Mouse (Mus musculus) gonadal fat pad, adult 2 months (tissue): ENCODE data around the gene Psmd12. TPM values are rescaled to one million over a fixed set of nuclear protein-coding genes. Genes with fewer than 3 reads are reported as not detected.
"Not testable (repeated sequence)": the region's sequence is repeated elsewhere in the genome, so short reads cannot be mapped to it uniquely, and the experiment has no call there.

Experiments used
- DNase-seq: peaks from one replicate; pipeline ENCODE4 v3.0.0-alpha.2; 2012; ENCODE audit warnings: low read depth
- polyA plus RNA-seq: library from polyadenylated mRNA; depleted of rRNA; stranded (reverse); fragments of >200 nt; gene quantifications from 2 replicates; pipeline ENCODE4 v1.2.3, GENCODE M21; 2012

Psmd12 gene
- polyA plus RNA-seq, 1 experiment: 17.6 TPM

DNA sequence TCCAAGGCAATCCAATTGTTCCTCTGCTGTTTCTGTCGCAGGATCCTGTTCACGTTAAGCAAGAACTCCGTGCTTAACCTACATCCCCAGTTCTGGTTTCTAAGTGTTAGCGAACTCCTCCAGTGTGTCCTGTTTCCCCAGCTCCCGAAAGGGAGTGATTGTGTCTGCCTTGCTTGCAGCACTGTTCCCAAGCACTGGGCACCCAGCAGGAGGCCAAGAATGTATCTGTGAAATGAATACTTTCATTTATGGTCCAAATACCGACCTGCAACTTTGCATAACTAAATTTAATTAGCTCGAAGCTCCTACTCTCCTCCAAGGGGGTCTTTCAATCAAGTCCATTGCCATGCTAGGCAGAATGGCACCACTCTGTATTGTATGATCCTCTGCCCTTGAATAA, 19.5 kb upstream of the Psmd12 start:
- no peak for DNase-seq

DNA sequence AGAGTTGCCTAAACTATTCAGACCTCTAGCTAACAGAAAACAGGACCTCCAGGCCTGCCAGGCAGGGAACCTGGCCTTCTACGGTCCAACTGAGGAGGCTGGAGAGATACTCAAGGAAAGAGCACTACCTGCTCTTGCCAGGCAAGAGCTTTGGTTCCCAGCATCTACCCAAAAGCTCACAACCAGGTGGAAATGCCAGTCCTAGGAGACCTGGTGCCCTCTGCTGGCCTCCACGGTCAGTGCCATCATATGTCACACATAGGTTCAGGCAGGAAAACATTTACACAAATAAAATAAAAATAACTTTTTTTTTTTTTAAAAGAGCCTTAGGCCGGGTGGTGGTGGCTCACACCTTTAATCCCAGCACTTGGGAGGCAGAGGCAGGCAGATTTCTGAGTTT, 16.8 kb upstream of the Psmd12 start:
- no peak for DNase-seq

DNA sequence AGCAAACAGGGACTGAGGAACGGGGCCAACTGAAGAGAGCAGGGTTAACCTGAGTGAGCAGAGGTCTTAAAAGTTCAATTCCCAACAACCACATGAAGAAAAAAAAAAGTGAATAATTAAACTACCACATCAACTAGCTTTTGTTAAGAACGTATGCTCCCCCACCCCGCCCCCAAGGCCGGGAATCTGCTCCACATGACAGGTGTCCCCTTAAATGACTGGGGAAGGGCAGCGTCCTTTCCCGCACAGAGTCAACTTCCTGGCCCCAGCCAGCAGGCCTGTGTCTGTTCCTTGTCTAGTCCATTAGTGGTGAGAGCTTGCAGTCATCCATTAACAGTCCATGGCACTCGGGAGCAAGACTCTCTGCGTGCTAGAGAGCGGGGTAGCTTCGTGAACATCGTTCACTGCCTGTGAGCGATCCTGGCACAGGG, 16.0 kb upstream of the Psmd12 start:
- no peak for DNase-seq

DNA sequence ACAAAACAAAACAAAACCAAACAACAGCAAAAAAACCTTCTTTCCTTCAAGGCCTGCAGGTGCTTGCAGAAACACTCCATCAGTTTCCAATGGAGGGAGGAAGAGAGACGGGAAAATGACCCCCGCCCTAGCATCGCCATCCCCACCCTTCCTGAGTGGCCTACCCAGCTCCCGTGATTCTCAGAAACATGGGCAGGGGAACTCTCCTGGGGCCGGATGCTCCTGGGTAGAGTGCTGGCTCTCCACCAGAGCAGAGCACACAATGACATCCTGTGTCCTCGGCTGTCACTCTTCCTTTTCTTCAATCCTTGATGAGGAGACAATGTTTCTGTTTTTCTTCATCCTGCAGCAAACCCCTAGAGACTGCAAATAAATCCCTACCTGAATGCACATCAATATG, 15.1 kb upstream of the Psmd12 start:
- no peak for DNase-seq

DNA sequence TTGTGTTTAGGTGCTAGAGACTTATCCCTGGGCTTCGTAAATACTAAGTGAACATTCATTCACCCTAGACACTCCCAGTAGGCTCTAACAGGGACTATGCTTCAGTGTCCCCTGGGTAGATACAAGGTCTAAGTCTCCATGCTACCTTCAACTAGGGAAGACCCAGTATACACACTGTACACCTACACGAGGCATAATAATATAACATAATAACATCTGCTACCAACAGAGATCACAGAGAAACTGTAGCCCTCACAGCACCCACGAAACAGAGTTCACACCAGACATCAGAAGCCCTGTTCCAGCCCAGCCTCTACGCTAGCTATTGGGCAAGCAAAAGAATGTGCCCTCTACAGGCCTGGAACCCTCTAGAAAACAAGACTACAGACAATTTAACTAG, 14.2 kb upstream of the Psmd12 start:
- no peak for DNase-seq

DNA sequence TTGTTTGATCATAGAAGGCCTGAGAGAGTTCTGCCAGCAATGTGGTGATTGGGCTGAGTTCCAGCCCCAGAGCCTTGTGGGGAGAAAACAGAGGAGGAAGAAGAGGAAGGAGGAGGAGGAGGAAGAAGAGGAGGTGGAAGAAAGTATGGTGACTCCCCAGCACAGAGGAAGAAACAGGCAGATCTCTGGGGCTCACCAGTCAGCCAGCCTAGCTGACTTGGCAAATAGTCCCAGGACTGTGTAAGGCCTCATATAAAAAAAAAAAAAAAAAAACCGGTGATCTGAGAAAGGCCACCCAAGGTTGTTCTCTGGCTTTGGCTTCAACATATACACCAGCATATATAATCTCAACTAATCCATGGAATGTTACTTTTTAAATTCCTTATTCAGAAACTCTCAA, 13.3 kb upstream of the Psmd12 start:
- DNase-seq: no peak

DNA sequence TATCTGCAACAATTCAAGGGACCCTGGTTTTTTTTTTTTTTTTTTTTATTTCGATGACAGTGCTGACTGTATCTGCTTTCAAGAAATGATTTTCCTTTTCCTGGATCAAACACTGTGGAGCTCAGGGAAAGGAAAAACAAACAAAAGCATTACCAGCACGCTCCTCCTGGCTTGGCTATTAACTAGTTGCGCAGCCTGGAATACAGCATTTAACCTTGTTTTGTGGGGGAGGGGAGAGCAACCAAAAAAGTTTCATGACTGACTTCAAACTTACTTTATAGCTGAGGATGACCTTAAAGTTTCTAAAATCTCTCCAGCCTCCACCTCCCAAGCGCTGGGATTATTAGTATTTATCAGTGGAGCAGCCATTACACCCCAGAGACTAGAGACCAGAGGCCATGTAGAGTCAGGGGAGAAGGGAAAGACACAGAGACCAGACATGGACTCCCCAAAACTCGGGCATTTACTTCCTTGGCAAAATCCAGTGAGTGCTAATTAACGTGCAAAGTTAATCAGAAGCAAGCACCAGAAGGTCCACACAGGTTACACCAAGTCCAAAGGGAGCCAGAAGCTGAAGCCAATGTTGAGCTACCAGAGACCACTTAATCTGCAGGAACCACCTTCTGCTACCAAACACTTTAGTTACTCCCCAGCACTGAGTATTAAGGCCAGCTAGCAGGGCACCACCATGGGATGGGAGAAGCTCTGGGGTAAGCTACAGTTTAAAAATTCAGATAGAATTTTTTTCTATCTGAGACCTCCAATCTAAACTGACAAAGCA, 12.5 kb upstream of the Psmd12 start:
- no peak for DNase-seq

DNA sequence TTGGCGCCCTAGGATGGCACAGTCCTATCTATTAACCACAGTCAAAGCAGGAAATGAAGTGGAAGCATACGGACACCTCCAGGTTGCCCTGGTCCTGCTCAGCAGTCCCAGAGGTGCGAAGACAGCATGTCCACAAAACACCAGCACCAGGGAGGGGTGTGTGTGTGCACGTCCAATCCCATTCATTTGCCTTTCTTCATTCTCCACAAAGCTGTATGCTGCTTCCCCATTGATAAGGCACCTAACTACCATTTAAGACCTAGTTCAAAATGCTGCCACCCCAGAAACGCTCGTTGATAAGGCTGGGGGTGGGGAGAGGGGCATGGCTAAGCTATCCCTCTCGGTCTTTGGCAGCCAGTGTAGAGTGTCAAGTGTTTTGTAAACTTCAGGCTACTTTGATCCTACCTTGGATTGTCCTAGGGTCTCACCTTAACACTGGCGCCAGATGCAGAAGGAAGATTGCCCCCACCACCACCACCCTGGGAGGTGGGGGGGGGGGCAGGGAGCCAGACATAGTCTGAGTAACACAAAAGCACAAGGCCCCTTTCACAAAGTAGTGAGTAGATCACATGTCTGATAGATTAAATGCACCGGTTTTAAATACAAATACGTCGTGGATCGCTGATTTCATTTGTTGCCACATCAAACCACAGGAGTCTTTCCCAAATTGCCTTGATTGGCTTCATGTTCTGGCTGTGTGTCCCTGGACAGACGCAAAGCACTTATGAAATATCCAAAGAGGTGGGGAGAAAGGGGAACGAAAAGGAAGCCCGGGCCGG, 10.8 kb upstream of the Psmd12 start:
- DNase-seq: no peak

DNA sequence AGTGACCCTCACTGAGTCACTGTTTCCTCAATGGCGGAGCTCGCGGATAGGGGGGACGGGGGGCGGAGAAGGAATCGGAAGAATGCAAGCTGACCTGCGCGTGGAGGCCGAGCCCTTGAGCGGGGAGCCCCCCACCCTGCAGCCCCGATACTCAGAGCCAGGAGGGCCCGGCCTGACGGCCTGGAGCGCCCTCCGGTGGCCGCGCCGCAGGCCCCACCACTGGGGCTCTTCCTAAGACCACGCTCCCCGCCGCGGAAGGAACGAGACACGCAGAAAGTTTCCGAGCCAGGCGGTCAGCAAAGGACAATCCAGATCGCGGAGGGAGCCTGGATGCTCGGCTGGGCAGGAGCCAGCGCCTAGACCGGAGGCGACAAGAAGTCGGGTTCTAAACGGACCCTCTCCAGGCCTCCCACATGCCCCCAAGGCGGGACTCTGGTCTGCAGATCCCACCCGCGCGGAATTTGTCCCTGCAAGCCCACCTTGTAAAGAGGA, 10.2 kb upstream of the Psmd12 start:
- no peak for DNase-seq

DNA sequence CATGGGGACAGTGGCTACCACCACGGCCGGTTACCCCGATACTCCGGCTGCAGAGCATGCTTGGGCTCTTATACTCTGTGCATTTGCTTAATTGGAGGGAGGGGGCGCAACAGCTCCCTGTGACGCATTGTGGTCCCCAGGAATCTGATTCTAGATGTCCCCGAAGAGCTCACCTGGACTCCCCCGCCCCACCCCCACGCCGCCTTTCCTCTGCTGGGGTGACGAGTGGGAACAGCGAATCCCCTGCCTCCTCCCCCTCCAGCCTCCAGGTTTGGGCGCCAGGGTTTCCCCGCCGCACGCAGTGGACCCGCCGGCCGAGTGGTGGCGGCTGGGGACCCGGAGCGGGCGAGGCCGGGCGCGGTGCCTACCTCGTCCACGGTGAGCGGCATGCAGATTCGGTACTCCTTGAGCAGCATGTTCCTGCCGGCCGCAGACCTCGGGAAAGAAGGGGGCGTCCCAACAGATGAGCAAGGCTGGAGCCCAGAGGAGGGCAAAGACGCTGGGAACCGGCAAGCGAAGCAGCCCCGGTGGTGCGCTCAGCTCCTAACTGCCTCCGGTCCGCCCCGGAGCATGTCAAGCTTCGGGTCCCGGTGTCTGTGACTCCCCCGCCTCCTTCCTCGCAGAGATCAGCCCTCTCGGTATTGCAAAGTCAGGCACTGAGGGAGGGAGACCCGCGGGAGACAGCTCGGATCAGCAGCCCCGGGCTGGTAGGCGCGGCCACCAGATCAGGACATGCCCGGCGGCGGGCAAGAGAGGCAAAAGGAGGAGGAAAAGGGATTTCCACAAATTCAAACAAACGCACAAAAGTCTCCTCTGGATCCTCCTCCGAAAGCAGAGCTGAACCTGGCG, 9.5 kb upstream of the Psmd12 start:
- DNase-seq: no peak

DNA sequence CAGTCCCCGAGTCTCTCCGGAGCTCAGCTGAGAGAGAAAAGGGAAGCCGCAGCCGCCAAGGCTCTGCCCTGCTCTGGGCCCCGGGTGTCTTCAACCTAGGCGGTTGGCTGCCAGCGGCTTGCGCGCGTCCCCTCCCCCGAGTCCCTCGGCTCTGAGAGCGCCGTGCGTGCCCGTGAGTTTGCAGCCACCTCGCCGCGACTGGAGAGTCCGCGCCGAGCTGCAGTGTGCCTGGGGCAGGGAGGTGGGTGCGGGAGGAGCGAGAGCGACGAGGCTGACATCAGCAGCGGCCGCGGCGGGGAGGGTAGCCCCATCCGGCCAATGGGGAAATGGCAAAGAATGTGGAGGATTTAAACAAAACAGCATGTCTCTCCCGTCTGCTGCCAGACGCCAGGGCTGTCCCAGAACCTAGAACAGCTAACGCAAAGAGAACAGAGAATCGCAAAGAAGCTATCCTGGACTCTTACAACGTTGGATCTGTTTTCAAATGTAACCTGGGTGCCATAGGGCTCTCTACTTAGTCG, 8.7 kb upstream of the Psmd12 start, which contains the start of gene Pitpnc1:
Gene Pitpnc1 (minus strand): TSS at position 179 of the 521 bp plus-strand sequence.
- DNase-seq: no peak

DNA sequence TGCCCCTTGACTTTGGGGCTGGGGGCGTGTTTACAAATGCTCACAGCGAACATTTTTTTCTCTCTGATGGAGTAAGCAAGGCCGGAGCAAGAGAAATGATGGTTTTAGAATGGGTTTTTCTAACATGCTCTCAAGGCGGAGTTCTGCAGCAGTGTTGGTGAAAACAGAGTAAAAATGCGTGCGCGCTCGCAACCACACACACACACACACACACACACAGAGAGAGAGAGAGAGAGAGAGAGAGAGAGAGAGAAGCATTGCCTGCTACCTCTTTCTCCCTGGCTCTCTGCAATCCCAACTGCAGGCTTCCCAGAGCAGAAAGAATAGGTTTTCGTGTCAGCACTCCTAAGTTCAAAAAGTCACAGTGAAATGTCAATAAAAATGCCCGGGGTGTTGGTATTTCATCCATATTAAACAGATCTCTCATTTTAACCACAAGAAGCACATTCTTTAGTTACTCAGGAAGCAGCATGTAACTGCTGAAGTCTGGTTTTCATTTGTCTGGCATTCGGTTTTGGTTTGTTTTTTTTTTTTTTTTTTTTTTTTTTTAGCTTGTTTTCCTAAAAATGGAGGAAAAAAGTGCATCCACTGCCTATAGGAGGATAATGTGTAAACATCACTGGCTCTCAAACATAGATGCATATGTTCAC, 8.1 kb upstream of the Psmd12 start:
- no peak for DNase-seq

DNA sequence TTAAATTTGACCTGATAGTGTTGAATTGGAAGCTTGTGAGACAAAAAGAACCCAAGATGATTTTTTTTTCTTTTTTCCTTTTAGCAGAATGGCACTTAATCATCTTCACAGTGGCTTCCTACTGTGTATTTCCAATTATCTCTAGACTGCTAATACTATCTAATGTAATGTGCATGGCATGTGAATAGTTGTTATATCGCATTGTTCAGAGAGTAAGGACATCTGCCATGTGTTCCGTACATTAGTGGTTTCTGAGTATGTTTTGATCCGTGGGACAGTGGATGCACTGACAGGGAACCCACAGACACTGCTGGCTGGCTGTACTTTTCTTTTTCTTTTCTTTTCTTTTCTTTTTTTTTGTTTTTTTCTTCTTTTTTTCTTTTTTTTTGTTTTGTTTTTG, 7.0 kb upstream of the Psmd12 start:
- no peak for DNase-seq

DNA sequence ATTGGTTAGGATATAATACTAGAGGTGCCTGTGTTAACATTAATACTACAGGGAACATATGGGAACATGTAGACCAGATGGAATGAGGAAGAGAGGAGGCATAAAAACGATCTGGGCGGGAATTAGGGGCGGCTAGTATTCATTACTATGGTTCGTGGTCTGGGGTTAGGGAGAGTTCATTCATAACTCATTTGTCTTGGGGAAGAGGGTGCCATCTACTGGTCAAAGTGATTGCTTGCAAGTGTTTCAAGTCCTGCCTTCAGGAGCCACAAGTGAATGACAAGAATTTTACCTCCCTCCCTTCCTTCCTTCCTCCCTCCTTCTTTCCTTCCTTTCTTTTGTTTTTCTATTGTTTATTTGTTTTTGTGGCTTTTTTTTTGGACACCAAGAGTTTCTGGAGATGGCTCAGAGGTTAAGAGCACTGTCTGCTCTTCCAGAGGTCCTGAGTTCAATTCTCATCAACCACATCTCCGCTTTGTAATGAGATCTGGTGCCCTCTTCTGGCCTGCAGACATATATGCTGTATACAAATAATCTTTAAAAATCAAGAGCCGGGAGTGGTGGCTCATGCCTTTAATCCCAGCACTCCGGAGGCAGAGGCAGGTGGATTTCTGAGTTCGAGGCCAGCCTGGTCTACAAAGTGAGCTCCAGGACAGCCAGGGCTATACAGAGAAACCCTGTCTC, 6.0 kb upstream of the Psmd12 start:
- DNase-seq: no peak

DNA sequence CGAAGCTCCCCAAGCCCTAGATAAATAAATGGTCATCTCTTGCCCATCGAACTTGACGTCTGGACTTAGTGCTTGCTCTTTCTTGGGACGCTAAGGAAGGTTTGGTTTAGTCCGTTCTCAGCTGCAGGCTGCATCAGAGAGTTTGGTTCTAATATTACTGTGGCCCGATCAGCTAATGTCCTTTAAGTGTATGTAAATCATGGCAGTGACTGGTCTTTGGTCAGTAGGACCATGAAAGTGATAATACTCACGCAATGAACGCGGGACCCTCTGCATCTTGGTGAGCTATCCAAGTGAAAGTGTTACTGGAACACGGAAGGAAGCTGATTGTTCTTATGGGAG, 549 bp downstream of the Psmd12 start:
- DNase-seq: no peak

DNA sequence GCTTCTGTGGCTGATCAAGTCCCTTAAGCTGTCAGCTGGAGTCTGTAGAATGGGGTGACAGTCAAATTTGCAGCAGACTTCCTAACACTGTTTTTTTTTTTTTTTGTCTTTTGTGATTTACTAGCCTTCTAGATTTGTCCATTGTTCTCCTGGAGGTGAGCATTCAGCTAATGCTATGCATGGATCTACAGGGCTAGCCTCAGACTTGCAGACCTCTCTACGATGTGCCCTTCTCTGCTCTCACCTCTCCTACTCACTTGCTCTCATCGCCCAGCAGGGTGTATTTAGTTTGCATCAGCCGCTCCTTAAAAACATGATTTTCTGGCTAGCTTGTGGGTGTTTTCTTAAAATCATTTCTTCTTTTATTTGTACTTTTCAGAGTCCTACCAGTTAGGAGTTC, 5.1 kb downstream of the Psmd12 start:
- no peak for DNase-seq

DNA sequence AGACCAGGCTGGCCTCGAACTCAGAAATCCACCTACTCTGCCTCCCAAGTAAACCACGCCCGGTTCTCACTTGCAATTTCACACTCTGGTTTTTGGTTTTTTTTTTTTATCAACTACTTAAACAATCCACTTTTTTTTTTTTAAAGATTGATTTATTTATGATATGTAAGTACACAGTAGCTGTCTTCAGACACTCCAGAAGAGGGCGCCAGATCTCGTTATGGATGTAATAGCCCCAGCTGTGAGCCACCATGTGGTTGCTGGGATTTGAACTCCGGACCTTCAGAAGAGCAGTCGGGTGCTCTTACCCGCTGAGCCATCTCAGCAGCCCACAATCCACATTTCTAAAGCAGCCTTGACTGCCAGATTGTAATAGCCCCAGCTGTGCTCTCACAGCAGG, 23.5 kb downstream of the Psmd12 start:
- DNase-seq: no peak

DNA sequence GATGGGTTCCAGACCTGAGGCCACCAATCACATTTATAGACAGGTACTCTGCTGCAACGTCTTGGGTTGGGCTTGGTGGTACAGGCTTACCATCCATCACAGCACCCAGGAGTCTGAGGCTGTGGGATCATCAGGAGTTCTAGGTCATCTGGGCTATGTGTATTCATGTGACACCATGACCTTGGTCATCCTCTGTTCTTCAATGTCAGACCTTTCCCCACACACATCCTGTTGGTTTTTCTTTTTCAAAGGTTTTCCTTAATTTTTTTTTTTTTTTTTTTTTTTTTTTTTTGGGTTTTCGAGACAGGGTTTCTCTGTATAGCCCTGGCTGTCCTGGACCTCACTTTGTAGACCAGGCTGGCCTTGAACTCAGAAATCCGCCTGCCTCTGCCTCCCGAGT, 25.1 kb downstream of the Psmd12 start:
- DNase-seq: not testable (repeated sequence)

DNA sequence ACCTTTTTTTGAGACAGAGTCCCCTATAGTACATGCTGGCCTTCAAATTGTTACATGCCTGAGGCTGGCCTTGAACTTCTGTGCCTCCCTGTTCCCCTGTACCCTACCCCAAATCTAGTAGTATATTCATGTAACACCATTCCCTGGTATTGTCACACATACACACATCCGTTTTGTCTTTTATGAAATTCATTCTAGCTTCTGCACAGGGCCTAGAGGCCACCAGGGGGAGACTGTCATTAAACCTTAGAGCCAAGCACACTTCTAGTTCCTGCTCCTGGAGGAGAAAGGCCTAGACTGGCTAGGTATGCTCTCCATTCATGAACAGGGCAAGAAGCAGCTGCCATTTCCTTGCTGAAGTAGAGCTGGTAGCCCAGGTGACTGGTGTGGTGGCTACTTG, 27.0 kb downstream of the Psmd12 start:
- DNase-seq: no peak

DNA sequence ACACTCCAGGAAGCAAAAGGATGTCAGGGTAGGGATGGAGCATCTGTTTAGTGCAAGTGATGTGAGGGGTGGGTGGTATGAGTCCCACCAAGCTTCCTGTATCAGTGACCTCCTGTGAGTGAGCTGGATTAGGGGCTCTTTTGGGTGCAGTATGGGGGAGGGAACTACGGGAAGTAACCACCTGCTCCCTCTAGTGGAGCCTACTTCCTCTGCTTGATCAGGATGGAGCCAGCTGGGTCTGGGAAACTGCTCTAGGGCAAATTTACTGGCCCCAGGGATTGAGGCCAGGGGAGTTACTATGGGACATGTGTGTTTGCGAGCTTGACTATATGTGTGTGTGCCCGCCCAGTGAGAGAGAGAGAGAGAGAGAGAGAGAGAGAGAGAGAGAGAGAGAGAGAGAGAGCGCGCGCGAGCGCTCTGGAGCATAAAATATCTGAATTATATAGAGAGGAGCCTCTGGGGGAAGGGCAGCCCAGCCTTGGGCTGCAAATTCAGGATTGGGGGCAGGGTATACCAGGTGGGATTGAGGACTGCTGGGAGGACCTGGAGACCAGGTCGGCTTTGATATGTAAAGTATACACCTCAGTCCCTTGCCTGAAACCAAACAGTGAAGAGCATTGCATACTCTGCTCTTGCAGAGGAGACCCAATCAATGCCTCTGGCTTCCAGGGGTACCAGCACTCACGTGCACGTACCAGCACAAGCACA, 30.5 kb downstream of the Psmd12 start:
- no peak for DNase-seq
